ENCODE assay signal across 18 mouse cellular contexts in the genomic region with DNA sequence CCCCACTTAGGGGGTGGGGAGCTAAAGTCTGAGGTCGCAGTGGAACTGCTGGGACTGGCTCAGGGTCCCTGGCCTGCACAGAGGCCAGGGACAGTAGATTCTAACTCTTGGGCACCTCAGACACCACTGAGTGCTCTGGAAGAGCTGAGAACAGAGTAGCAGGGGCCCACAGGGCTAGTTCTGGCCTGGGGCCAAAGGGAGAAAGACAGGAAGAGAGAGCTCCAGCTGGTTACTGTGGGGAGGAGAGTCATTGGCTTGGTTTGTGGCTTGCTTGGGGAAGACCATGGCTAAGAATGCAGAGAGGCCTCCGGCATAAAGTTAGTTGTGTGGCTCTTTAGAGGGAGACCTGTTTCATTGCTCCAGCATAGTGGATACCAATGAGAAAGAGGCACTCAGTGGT. TPM values are rescaled to one million over a fixed set of nuclear protein-coding genes. Genes with fewer than 3 reads are reported as not detected.
DNase-seq lines count a peak whose midpoint lies in the region; TF ChIP-seq lines count a peak whose summit lies in the region.
"Had no signal": no experiment of that assay in that cellular context is flagged by ENCODE, and none has a peak within 500 bp of the region (broad histone marks: within the 10 kb centered on the region; RNA-seq: fewer than 3 reads in every experiment).

No protein-coding gene starts in this region.

- no peak for TF ChIP-seq RAD21 in MEL (IDR thresholded peaks at IDR 0.05; ENCODE audit: low read depth, low read length)

- no peak for TF ChIP-seq CTCF in gastrocnemius, adult 2 months (IDR thresholded peaks at IDR 0.05)
- TF ChIP-seq CTCF in MEL (IDR thresholded peaks at IDR 0.05 in 2 of 3, conservative IDR thresholded peaks at IDR 0.05 in 1 of 3; ENCODE audit: control insufficient read depth in 1 of 3, insufficient read depth in 1 of 3, low read depth in 2 of 3, low read length in 3 of 3, poor library complexity in 1 of 3, severe bottlenecking in 1 of 3), result no peak
- no peak for TF ChIP-seq CTCF in left cerebral cortex, adult 2 months (IDR thresholded peaks at IDR 0.05)

- H3K9ac ChIP-seq in MEL (ENCODE audit: control insufficient read depth, low read depth, low read length, poor library complexity, severe bottlenecking), result no peak overlapping the region
- H3K9ac ChIP-seq: embryonic facial prominence, embryonic 13.5 days; forebrain, embryonic 15.5 days; limb, embryonic 15.5 days; neural tube, embryonic 13.5 days had no signal

- no peak overlapping the region for H3K4me3 ChIP-seq in gastrocnemius, adult 2 months
- H3K4me3 ChIP-seq in MEL (ENCODE audit: control insufficient read depth in 1 of 2, insufficient read depth in 1 of 2, low read depth in 2 of 2, low read length in 2 of 2), result no peak overlapping the region
- no peak overlapping the region for H3K4me3 ChIP-seq in left cerebral cortex, adult 2 months
- H3K4me3 ChIP-seq: embryonic facial prominence, embryonic 13.5 days; forebrain, embryonic 15.5 days; limb, embryonic 15.5 days; neural tube, embryonic 13.5 days had no signal

- intact Hi-C loops in gastrocnemius, adult 2 months (cut with DNase I), result no loop called here
- intact Hi-C loops in left cerebral cortex, adult 2 months (cut with DNase I), result no loop called here

- DNase-seq in gastrocnemius, adult 2 months, result peak; percentile 16
- no peak for DNase-seq in gastrocnemius, postnatal 4 days (ENCODE audit: low spot score in 2 of 2)
- DNase-seq in kidney, postnatal 4 days, result peak; percentile 4 to 19
- no peak for DNase-seq in kidney, adult 8-10 months
- DNase-seq in MEL (ENCODE audit: low read depth, low spot score), result peak; percentile 33
- DNase-seq in lung, postnatal 10 days, result peak; percentile 22
- DNase-seq in c-Kit-positive CD71-positive TER-119-positive erythroid progenitor cells, embryonic 14.5 days (ENCODE audit: low spot score), result no peak
- no peak for DNase-seq in left cerebral cortex, adult 2 months (ENCODE audit: extremely low spot score in 1 of 2, low spot score in 2 of 2)
- DNase-seq: adrenal gland, postnatal 14 days; B cell, adult 2 months; cerebellum, postnatal 36 days; gastrocnemius, postnatal 25 days; thymus, adult 18-20 months had no signal

- H3K79me2 ChIP-seq in MEL (ENCODE audit: control insufficient read depth, insufficient read depth, low read length, poor library complexity), result no peaks in the 10 kb centered on the region

- H3K36me3 ChIP-seq in MEL (ENCODE audit: control insufficient read depth in 1 of 2, insufficient read depth in 2 of 2, low read length in 2 of 2), result no peaks in the 10 kb centered on the region
- H3K36me3 ChIP-seq: embryonic facial prominence, embryonic 13.5 days; forebrain, embryonic 15.5 days; limb, embryonic 15.5 days; neural tube, embryonic 13.5 days had no signal

- TF ChIP-seq POLR2A in MEL (IDR thresholded peaks at IDR 0.05; ENCODE audit: control insufficient read depth in 1 of 2, insufficient read depth in 1 of 2, low read depth in 1 of 2, low read length in 2 of 2, poor library complexity in 1 of 2), result no peak

- no peaks in the 10 kb centered on the region for H3K27me3 ChIP-seq in MEL (ENCODE audit: control insufficient read depth in 1 of 2, insufficient read depth in 2 of 2, low read length in 2 of 2)
- H3K27me3 ChIP-seq: embryonic facial prominence, embryonic 13.5 days; forebrain, embryonic 15.5 days; limb, embryonic 15.5 days; neural tube, embryonic 13.5 days had no signal

- no peak for TF ChIP-seq EP300 in MEL (IDR thresholded peaks at IDR 0.05; ENCODE audit: low read depth in 1 of 2, low read length in 2 of 2)

- no peaks in the 10 kb centered on the region for H3K9me3 ChIP-seq in MEL (replicated peaks; ENCODE audit: insufficient read depth, low read length)
- H3K9me3 ChIP-seq: embryonic facial prominence, embryonic 13.5 days; forebrain, embryonic 15.5 days; limb, embryonic 15.5 days; neural tube, embryonic 13.5 days had no signal

- H3K4me1 ChIP-seq in MEL (ENCODE audit: control insufficient read depth in 1 of 2, insufficient read depth in 2 of 2, low read length in 2 of 2), result no peaks in the 10 kb centered on the region
- H3K4me1 ChIP-seq: embryonic facial prominence, embryonic 13.5 days; forebrain, embryonic 15.5 days; limb, embryonic 15.5 days; neural tube, embryonic 13.5 days had no signal

- H3K27ac ChIP-seq in gastrocnemius, adult 2 months, result no peak overlapping the region
- H3K27ac ChIP-seq in MEL (ENCODE audit: control insufficient read depth, low read depth, low read length), result no peak overlapping the region
- H3K27ac ChIP-seq in left cerebral cortex, adult 2 months, result no peak overlapping the region
- H3K27ac ChIP-seq: embryonic facial prominence, embryonic 13.5 days; forebrain, embryonic 15.5 days; limb, embryonic 15.5 days; neural tube, embryonic 13.5 days had no signal

TF ChIP-seq in MEL, 35 proteins besides CTCF, POLR2A, EP300 and RAD21:
- TF ChIP-seq CHD2 (IDR thresholded peaks at IDR 0.05; ENCODE audit: low read length) (no peak), BHLHE40 (IDR thresholded peaks at IDR 0.05; ENCODE audit: borderline replicate concordance, low read depth, low read length) (no peak), HCFC1 (IDR thresholded peaks at IDR 0.05; ENCODE audit: low read depth, low read length) (no peak), ZKSCAN1 (IDR thresholded peaks at IDR 0.05; ENCODE audit: low read depth, low read length) (no peak), NRF1 (IDR thresholded peaks at IDR 0.05; ENCODE audit: insufficient read depth, low read depth, low read length, poor library complexity, severe bottlenecking) (no peak), ZMIZ1 (IDR thresholded peaks at IDR 0.05; ENCODE audit: low read depth, low read length) (no peak), MAFK (IDR thresholded peaks at IDR 0.05; ENCODE audit: borderline replicate concordance, low read depth, low read length) (no peak), JUND (IDR thresholded peaks at IDR 0.05; ENCODE audit: low read depth, low read length) (no peak)

RNA-seq across cellular contexts. Expression of a gene that starts 21.5 kb away (rescaled TPM):
- not detected for total RNA-seq in gastrocnemius, adult 2 months (2021)
- total RNA-seq in gastrocnemius, postnatal 4 days (2021), result under 1 TPM; 0.12 to 0.18 TPM
- total RNA-seq in MEL (2012; rRNA removed), result 0.08 and 0.36 TPM in 2 replicates
- polyA plus RNA-seq in MEL (2012; ENCODE audit: insufficient read depth in 1 of 2, insufficient read length in 2 of 2, low read depth in 1 of 2, low replicate concordance in 2 of 2, missing spikeins in 1 of 2), result under 1 TPM in 1 of 2 experiments, not detected in 1; 0.07 TPM
- total RNA-seq in left cerebral cortex, adult 2 months (2021), result not detected
- total RNA-seq: adrenal gland, postnatal 14 days; gastrocnemius, postnatal 25 days had no signal
- polyA plus RNA-seq: embryonic facial prominence, embryonic 13.5 days; forebrain, embryonic 15.5 days; hindbrain, embryonic 11.5 days; neural tube, embryonic 13.5 days had no signal

Comparison
In these comparisons a context has a peak if more than half of its experiments do, and no peak if none do; other contexts are left out.
1. DNase-seq: peak in gastrocnemius, adult 2 months (single experiment), kidney, postnatal 4 days (2 of 2), MEL (single experiment) and lung, postnatal 10 days (single experiment); none in gastrocnemius, postnatal 4 days (0 of 2), kidney, adult 8-10 months (0 of 2), c-Kit-positive CD71-positive TER-119-positive erythroid progenitor cells, embryonic 14.5 days (single experiment) and left cerebral cortex, adult 2 months (0 of 2).